Mouse (Mus musculus) spleen, adult 2 months (tissue): ENCODE data around the gene Ubr2. TPM values are rescaled to one million over a fixed set of nuclear protein-coding genes. Genes with fewer than 3 reads are reported as not detected.

Experiments
- DNase-seq, 2 experiments: peaks; one replicate each; pipeline versions ENCODE4 v3.0.0 to v3.0.0-alpha.2; 2012 to 2021; ENCODE audit warnings: low spot score in 2 of 2, low read depth in 1 of 2
- H3K27ac ChIP-seq: fragments of 200-500 bp; 2 replicates; pipeline ENCODE4 v1.5.1; 2012; ENCODE audit warnings: low read length, inconsistent platforms; ENCODE audit not compliant: insufficient read depth
- H3K27me3 ChIP-seq: fragments of 200-500 bp; 2 replicates; pipeline ENCODE4 v1.6.1; 2012; ENCODE audit warnings: mild to moderate bottlenecking, moderate library complexity, low read length, inconsistent platforms; ENCODE audit not compliant: control insufficient read depth, insufficient read depth
- H3K36me3 ChIP-seq: fragments of 200-500 bp; 2 replicates; pipeline ENCODE4 v1.6.1; 2012; ENCODE audit warnings: mild to moderate bottlenecking, low read length, inconsistent platforms; ENCODE audit not compliant: control insufficient read depth, insufficient read depth
- H3K4me1 ChIP-seq: fragments of 200-500 bp; 2 replicates; pipeline ENCODE4 v1.6.1; 2011; ENCODE audit warnings: inconsistent platforms; ENCODE audit not compliant: control insufficient read depth, insufficient read depth, insufficient read length
- H3K4me3 ChIP-seq: fragments of 200-500 bp; 2 replicates; pipeline ENCODE4 v1.5.1; 2011; ENCODE audit warnings: mild to moderate bottlenecking, inconsistent platforms; ENCODE audit not compliant: insufficient read depth, insufficient read length; ENCODE audit errors: extremely low read depth
- CTCF ChIP-seq: fragments of 200-500 bp; IDR thresholded peaks from 2 replicates; pipeline ENCODE4 v1.5.1; 2011; ENCODE audit warnings: mild to moderate bottlenecking, inconsistent platforms; ENCODE audit not compliant: insufficient read depth, insufficient read length, insufficient replicate concordance; ENCODE audit errors: extremely low read depth
- POLR2A ChIP-seq: fragments of 200-500 bp; IDR thresholded peaks from 2 replicates; pipeline ENCODE4 v1.6.1; 2011; ENCODE audit warnings: low read depth, low read length, inconsistent platforms
- WGBS: fragments of 180-500 bp; shearing (Covaris S2); methylation state at CpG from one replicate; pipeline ENCODE4 v1.1.7; 2018; 5-methylcytosine and 5-hydroxymethylcytosine counted together
- polyA plus RNA-seq: library from polyadenylated mRNA; depleted of rRNA; stranded (reverse); fragments of >200 nt; gene quantifications from 2 replicates; pipeline ENCODE4 v1.2.3, GENCODE M21; 2012

Gene Ubr2
- polyA plus RNA-seq, 1 experiment: 31.3 TPM

DNA sequence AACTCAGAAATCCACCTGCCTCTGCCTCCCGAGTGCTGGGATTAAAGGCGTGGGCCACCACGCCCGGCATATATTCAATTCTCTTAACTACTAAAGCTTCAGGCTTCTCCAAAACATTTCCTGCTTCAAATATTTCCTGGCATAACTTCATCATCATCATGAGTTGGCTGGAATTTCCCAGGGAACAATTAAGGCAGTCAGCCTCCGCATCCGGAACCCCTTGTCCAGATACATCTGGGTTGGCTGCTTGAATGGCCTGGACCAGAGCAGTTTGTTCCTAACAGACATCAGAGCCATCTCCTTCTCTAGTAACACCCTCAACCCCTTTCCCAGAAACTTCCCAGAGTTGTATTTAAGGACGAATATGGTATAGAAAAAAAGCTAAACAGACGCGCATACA, 114.9 kb downstream of the Ubr2 start:
- H3K4me1 ChIP-seq: peaks cover 10% of the 10 kb centered on the region
- H3K36me3 ChIP-seq: no peaks in the 10 kb centered on the region
- 92% methylated on average over 9 of the region's 9 CpGs for WGBS
- no peaks in the 10 kb centered on the region for H3K27me3 ChIP-seq
- TF ChIP-seq POLR2A (no peak), CTCF (no peak)
- H3K27ac ChIP-seq: no peak overlapping the region
- no peak overlapping the region for H3K4me3 ChIP-seq
- DNase-seq: no peak

DNA sequence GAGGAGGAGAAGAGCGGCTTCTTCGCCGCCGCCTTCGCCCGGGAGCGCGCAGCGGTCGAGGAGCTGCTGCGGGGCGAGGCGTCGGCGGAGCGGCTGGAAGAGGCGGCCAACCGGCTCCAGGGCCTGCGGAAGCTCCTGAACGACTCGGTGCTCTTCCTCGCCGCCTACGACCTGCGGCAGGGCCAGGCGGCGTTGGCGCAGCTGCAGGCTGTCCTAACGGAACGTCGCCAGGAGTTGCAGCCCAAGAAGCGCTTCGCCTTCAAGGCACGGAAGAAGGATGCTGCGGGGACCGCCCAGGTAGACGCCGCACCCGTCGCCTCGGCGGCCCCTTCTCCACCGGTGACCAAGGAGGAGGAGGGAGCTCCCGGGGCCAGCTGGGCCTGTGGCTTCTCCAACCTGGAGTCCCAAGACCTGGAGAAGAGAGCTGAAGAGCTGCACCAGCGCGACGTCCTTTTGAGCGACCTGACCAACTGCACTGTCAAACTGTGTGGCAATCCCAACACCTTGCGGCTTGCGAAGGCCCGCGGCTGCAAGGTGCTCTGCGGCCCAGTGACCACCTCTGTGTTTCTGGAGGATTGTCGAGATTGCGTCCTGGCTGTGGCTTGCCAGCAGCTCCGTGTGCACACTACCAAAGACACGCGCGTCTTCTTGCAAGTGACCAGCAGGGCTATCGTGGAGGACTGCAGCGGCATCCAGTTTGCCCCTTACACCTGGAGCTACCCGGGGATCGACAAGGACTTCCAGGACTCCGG, 119.3 kb downstream of the Ubr2 start:
- peak overlapping the region; percentile 98 for H3K4me3 ChIP-seq
- peaks cover 10% of the 10 kb centered on the region for H3K4me1 ChIP-seq

GRCm38 (mm10) chr17:46890116-46890815, 120.1 kb downstream of the Ubr2 start, which contains the start of gene Tbcc:
Tbcc (plus strand) TSS chr17:46890684.
- WGBS: 1% methylated on average over 40 of the region's 40 CpGs
- H3K27ac ChIP-seq: peak within 1 kb of the TSS; percentile 98
- DNase-seq: peak; percentile 96

More for the DNA sequence above, 119.3 kb downstream of the Ubr2 start:
- Histone ChIP-seq H3K27me3 (no peaks in the 10 kb centered on the region), H3K36me3 (no peaks in the 10 kb centered on the region), H3K27ac (peak overlapping the region; percentile 98)
- TF ChIP-seq POLR2A: no peak
- TF ChIP-seq CTCF: no peak
- WGBS: 3% methylated on average over 63 of the region's 64 CpGs
- DNase-seq: peak; percentile 14 to 34

GRCm38 (mm10) chr17:46889450-46890084, 120.8 kb downstream of the Ubr2 start:
- DNase-seq: peak; percentile 15 to 50
- H3K27ac ChIP-seq: peak overlapping the region; percentile 87
- H3K4me3 ChIP-seq: peak overlapping the region; percentile 79
- peaks cover 10% of the 10 kb centered on the region for H3K4me1 ChIP-seq
- TF ChIP-seq CTCF: no peak
- no peak for TF ChIP-seq POLR2A
- WGBS: under 1% methylated on average over 44 of the region's 44 CpGs
- H3K36me3 ChIP-seq: no peaks in the 10 kb centered on the region
- no peaks in the 10 kb centered on the region for H3K27me3 ChIP-seq

More at GRCm38 (mm10) chr17:46890116-46890815, 120.1 kb downstream of the Ubr2 start, which contains the start of gene Tbcc:
- H3K36me3 ChIP-seq: no peaks in the 10 kb centered on the region
- H3K4me3 ChIP-seq: peak within 1 kb of the TSS; percentile 98
- TF ChIP-seq POLR2A (peak; percentile 98), CTCF (no peak)
- H3K4me1 ChIP-seq: peaks cover 10% of the 10 kb centered on the region
- H3K27me3 ChIP-seq: no peaks in the 10 kb centered on the region

- no peaks in the 10 kb centered on the region for H3K27me3 ChIP-seq
- H3K4me1 ChIP-seq: peaks cover 10% of the 10 kb centered on the region
- TF ChIP-seq POLR2A (no peak), CTCF (peak; percentile 38; the same call in 1 of the 2 replicates)
- peak overlapping the region; percentile 79 for H3K4me3 ChIP-seq
- H3K36me3 ChIP-seq: no peaks in the 10 kb centered on the region
- WGBS: 39% methylated on average over 16 of the region's 16 CpGs
- DNase-seq: peak; percentile 23 to 46
- H3K27ac ChIP-seq: no peak overlapping the region
These were observed 121.7 kb downstream of the Ubr2 start for GRCm38 (mm10) chr17:46888511-46889212.

GRCm38 (mm10) chr17:46885910-46886643, 124.3 kb downstream of the Ubr2 start:
- TF ChIP-seq POLR2A (no peak), CTCF (no peak)
- Histone ChIP-seq H3K4me3 (no peak overlapping the region), H3K27ac (no peak overlapping the region), H3K36me3 (no peaks in the 10 kb centered on the region), H3K4me1 (no peaks in the 10 kb centered on the region; the same call in 1 of the 2 replicates), H3K27me3 (no peaks in the 10 kb centered on the region)
- DNase-seq: no peak
- whole genome bisulfite sequencing: 81% methylated on average over 17 of the region's 17 CpGs
